Mouse (Mus musculus): ENCODE results near the gene Telo2. TPM values are rescaled to one million over a fixed set of nuclear protein-coding genes. Genes with fewer than 3 reads are reported as not detected.

Telo2 gene
- polyA plus RNA-seq, 1 experiment from 2014 or later = 45.4 TPM

- Histone ChIP-seq H3K9me3 (ENCODE audit: control insufficient read depth, low read length) (no peaks in the 10 kb centered on the region), H3K27ac (ENCODE audit: low read depth, low read length) (no peak overlapping the region), H3K4me3 (ENCODE audit: low read depth, low read length) (no peak overlapping the region), H3K27me3 (ENCODE audit: control insufficient read depth, insufficient read depth, low read length) (no peaks in the 10 kb centered on the region), H3K4me1 (replicated peaks; ENCODE audit: control insufficient read depth, insufficient read depth, low read length) (no peaks in the 10 kb centered on the region), H3K4me2 (ENCODE audit: low read depth, low read length, severe bottlenecking) (no peak overlapping the region), H3K9ac (ENCODE audit: low read length) (no peak overlapping the region), H3K36me3 (ENCODE audit: control insufficient read depth, insufficient read depth, low read length) (no peaks in the 10 kb centered on the region)
- DNase-seq (ENCODE audit: low spot score) = no peak
- WGBS = 84% methylated on average over 4 of the region's 4 CpGs
- ATAC-seq (replicated peaks; ENCODE audit: low FRiP score) = no peak
Measured at GRCm38 (mm10) chr17:25063261-25063660, 52.5 kb downstream of the Telo2 start.

GRCm38 (mm10) chr17:25057041-25057440 lies 58.7 kb downstream of the Telo2 start:
- H3K9me3 ChIP-seq (ENCODE audit: control insufficient read depth, low read length) = no peaks in the 10 kb centered on the region
- no peak overlapping the region for H3K9ac ChIP-seq (ENCODE audit: low read length)
- DNase-seq (ENCODE audit: low spot score) (no peak), ATAC-seq (replicated peaks; ENCODE audit: low FRiP score) (no peak)
- no peak overlapping the region for H3K4me2 ChIP-seq (ENCODE audit: low read depth, low read length, severe bottlenecking)
- no peaks in the 10 kb centered on the region for H3K27me3 ChIP-seq (ENCODE audit: control insufficient read depth, insufficient read depth, low read length)
- no peaks in the 10 kb centered on the region for H3K4me1 ChIP-seq (replicated peaks; ENCODE audit: control insufficient read depth, insufficient read depth, low read length)
- no peak overlapping the region for H3K27ac ChIP-seq (ENCODE audit: low read depth, low read length)
- H3K36me3 ChIP-seq (ENCODE audit: control insufficient read depth, insufficient read depth, low read length) = no peaks in the 10 kb centered on the region; the same call in 1 of the 2 replicates
- WGBS = 91% methylated on average over 6 of the region's 6 CpGs
- no peak overlapping the region for H3K4me3 ChIP-seq (ENCODE audit: low read depth, low read length)

- Histone ChIP-seq H3K4me2 (ENCODE audit: low read depth, low read length, severe bottlenecking) (no peak overlapping the region), H3K9me3 (ENCODE audit: control insufficient read depth, low read length) (no peaks in the 10 kb centered on the region), H3K4me1 (replicated peaks; ENCODE audit: control insufficient read depth, insufficient read depth, low read length) (no peaks in the 10 kb centered on the region), H3K9ac (ENCODE audit: low read length) (no peak overlapping the region), H3K27ac (ENCODE audit: low read depth, low read length) (no peak overlapping the region), H3K36me3 (ENCODE audit: control insufficient read depth, insufficient read depth, low read length) (no peaks in the 10 kb centered on the region; the same call in 1 of the 2 replicates), H3K27me3 (ENCODE audit: control insufficient read depth, insufficient read depth, low read length) (no peaks in the 10 kb centered on the region), H3K4me3 (ENCODE audit: low read depth, low read length) (no peak overlapping the region)
- no peak for DNase-seq (ENCODE audit: low spot score)
- no peak for ATAC-seq (replicated peaks; ENCODE audit: low FRiP score)
- 84% methylated on average over 9 of the region's 9 CpGs for WGBS
Measured at GRCm38 (mm10) chr17:25053274-25053673, 62.5 kb downstream of the Telo2 start.

Other genes with a start within 250 kb of the Telo2 start
- not detected in 2 replicates for gene Igfals, start 250.0 kb downstream of the Telo2 start, polyA plus RNA-seq (2014; fragmentation: Nextera tagmentation; extraction: Ambion mirVana)
- 71.9 and 82.0 TPM in 2 replicates for gene Nubp2, start 229.6 kb downstream of the Telo2 start, polyA plus RNA-seq (2014; fragmentation: Nextera tagmentation; extraction: Ambion mirVana)
- 44.7 and 47.3 TPM in 2 replicates for gene Spsb3, start 229.3 kb downstream of the Telo2 start, polyA plus RNA-seq (2014; fragmentation: Nextera tagmentation; extraction: Ambion mirVana)
- 29.1 and 31.2 TPM in 2 replicates for gene Eme2, start 220.9 kb downstream of the Telo2 start, polyA plus RNA-seq (2014; fragmentation: Nextera tagmentation; extraction: Ambion mirVana)
- 76.9 and 81.8 TPM in 2 replicates for gene Mrps34, start 220.9 kb downstream of the Telo2 start, polyA plus RNA-seq (2014; fragmentation: Nextera tagmentation; extraction: Ambion mirVana)
- 47.8 and 60.8 TPM in 2 replicates for gene Nme3, start 219.5 kb downstream of the Telo2 start, polyA plus RNA-seq (2014; fragmentation: Nextera tagmentation; extraction: Ambion mirVana)
- gene Mapk8ip3, start 179.0 kb downstream of the Telo2 start, polyA plus RNA-seq (2014; fragmentation: Nextera tagmentation; extraction: Ambion mirVana) = 51.3 and 56.8 TPM in 2 replicates
- 314 and 323 TPM in 2 replicates for gene Jpt2, start 155.3 kb downstream of the Telo2 start, polyA plus RNA-seq (2014; fragmentation: Nextera tagmentation; extraction: Ambion mirVana)
- 14.3 and 14.7 TPM in 2 replicates for gene Cramp1l, start 100.2 kb downstream of the Telo2 start, polyA plus RNA-seq (2014; fragmentation: Nextera tagmentation; extraction: Ambion mirVana)
- gene Ift140, start 99.9 kb downstream of the Telo2 start, polyA plus RNA-seq (2014; fragmentation: Nextera tagmentation; extraction: Ambion mirVana) = 29.0 and 29.2 TPM in 2 replicates
- gene Tmem204, start 32.4 kb downstream of the Telo2 start, polyA plus RNA-seq (2014; fragmentation: Nextera tagmentation; extraction: Ambion mirVana) = 9.8 and 13.2 TPM in 2 replicates
- 0.12 TPM in 1 of 2 replicates, not detected in the other for gene Ptx4, start 4.8 kb upstream of the Telo2 start, polyA plus RNA-seq (2014; fragmentation: Nextera tagmentation; extraction: Ambion mirVana)
- 24.2 and 25.4 TPM in 2 replicates for gene Clcn7, start 17.4 kb upstream of the Telo2 start, polyA plus RNA-seq (2014; fragmentation: Nextera tagmentation; extraction: Ambion mirVana)
- gene Ccdc154, start 46.5 kb upstream of the Telo2 start, polyA plus RNA-seq (2014; fragmentation: Nextera tagmentation; extraction: Ambion mirVana) = 0.08 TPM in 1 of 2 replicates, not detected in the other
- not detected in 2 replicates for gene Gm38655, start 59.5 kb upstream of the Telo2 start, polyA plus RNA-seq (2014; fragmentation: Nextera tagmentation; extraction: Ambion mirVana)
- 33.3 and 35.4 TPM in 2 replicates for gene BC003965, start 68.6 kb upstream of the Telo2 start, polyA plus RNA-seq (2014; fragmentation: Nextera tagmentation; extraction: Ambion mirVana)
- 6.5 and 7.1 TPM in 2 replicates for gene Unkl, start 72.4 kb upstream of the Telo2 start, polyA plus RNA-seq (2014; fragmentation: Nextera tagmentation; extraction: Ambion mirVana)
- gene Gnptg, start 124.2 kb upstream of the Telo2 start, polyA plus RNA-seq (2014; fragmentation: Nextera tagmentation; extraction: Ambion mirVana) = 51.3 and 56.3 TPM in 2 replicates
- 63.4 and 66.7 TPM in 2 replicates for gene Tsr3, start 124.2 kb upstream of the Telo2 start, polyA plus RNA-seq (2014; fragmentation: Nextera tagmentation; extraction: Ambion mirVana)
- 1.2 and 1.7 TPM in 2 replicates for gene Baiap3, start 140.4 kb upstream of the Telo2 start, polyA plus RNA-seq (2014; fragmentation: Nextera tagmentation; extraction: Ambion mirVana)
- gene Ube2i, start 158.7 kb upstream of the Telo2 start, polyA plus RNA-seq (2014; fragmentation: Nextera tagmentation; extraction: Ambion mirVana) = 837 and 868 TPM in 2 replicates
- not detected in 2 replicates for gene Prss34, start 182.4 kb upstream of the Telo2 start, polyA plus RNA-seq (2014; fragmentation: Nextera tagmentation; extraction: Ambion mirVana)
- gene Prss28, start 192.7 kb upstream of the Telo2 start, polyA plus RNA-seq (2014; fragmentation: Nextera tagmentation; extraction: Ambion mirVana) = not detected in 2 replicates
- not detected in 2 replicates for gene Prss29, start 202.7 kb upstream of the Telo2 start, polyA plus RNA-seq (2014; fragmentation: Nextera tagmentation; extraction: Ambion mirVana)
- gene Tpsab1, start 229.6 kb upstream of the Telo2 start, polyA plus RNA-seq (2014; fragmentation: Nextera tagmentation; extraction: Ambion mirVana) = not detected in 2 replicates

Measured in forebrain, embryonic 11.5 days (tissue).